Mouse (Mus musculus): ENCODE measurements around the gene Prkcb. TPM values are rescaled to one million over a fixed set of nuclear protein-coding genes. Genes with fewer than 3 reads are reported as not detected.

Gene Prkcb
- polyA plus RNA-seq, 1 experiment from 2014 or later: 3.7 TPM

DNA sequence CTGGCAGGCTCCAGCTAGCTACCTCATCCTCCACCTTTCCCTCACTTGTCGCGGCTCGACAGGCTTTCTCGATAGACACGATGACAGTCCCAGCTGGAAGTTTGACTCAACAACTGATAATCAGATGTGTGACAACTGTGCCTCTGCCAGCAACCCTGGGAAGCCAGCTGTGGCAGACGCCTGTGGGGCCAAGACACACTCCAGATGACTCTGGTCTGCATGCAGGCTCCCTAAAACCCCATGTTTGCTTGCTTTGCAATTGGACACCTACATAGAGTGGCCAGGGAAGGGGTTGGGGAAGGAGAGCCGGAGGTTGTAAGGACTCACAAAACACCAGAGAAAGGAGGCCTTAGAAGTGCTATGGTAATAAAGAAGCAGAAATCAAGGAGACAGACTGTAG, 221.4 kb downstream of the Prkcb start:
- H3K27me3 ChIP-seq (ENCODE audit: low read depth, poor library complexity, severe bottlenecking): no peaks in the 10 kb centered on the region
- 55% methylated on average over 7 of the region's 7 CpGs for WGBS
- H3K36me3 ChIP-seq: no peaks in the 10 kb centered on the region
- no peak overlapping the region for H3K4me3 ChIP-seq
- H3K9me3 ChIP-seq (replicated peaks): no peaks in the 10 kb centered on the region
- DNase-seq (ENCODE audit: low spot score): no peak
- H3K27ac ChIP-seq: no peak overlapping the region
- no peaks in the 10 kb centered on the region for H3K4me1 ChIP-seq

DNA sequence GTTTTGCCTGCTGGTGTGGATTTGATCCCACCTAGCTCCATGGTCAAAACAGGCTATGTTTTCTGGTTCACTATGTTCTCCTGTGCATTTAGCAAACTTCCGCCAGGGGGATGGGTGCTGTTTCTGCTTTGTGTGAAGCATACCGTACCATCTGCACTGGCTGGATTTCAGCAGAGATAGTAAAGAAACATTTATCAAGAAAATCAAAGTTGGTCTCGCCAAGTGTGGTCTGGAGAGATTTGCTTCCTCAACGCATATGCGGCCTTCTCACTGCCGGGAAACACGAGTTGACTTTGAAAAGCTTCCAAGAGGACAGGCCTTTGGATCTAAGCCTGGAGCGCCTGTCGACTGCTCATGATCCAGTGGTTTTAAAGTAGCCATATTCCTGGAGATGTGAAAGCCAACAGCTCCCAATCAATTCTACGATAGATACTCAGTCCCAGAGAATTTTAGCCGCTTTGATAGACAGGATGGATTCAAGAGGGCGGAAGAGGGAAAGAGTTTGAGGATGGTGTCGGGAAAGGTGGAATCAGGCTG, 223.9 kb downstream of the Prkcb start:
- H3K36me3 ChIP-seq: no peaks in the 10 kb centered on the region
- no peak overlapping the region for H3K4me3 ChIP-seq
- 94% methylated on average over 13 of the region's 13 CpGs for WGBS
- no peak for DNase-seq (ENCODE audit: low spot score)
- H3K27me3 ChIP-seq (ENCODE audit: low read depth, poor library complexity, severe bottlenecking): no peaks in the 10 kb centered on the region
- no peak overlapping the region for H3K27ac ChIP-seq
- H3K4me1 ChIP-seq: no peaks in the 10 kb centered on the region
- no peaks in the 10 kb centered on the region for H3K9me3 ChIP-seq (replicated peaks)

DNA sequence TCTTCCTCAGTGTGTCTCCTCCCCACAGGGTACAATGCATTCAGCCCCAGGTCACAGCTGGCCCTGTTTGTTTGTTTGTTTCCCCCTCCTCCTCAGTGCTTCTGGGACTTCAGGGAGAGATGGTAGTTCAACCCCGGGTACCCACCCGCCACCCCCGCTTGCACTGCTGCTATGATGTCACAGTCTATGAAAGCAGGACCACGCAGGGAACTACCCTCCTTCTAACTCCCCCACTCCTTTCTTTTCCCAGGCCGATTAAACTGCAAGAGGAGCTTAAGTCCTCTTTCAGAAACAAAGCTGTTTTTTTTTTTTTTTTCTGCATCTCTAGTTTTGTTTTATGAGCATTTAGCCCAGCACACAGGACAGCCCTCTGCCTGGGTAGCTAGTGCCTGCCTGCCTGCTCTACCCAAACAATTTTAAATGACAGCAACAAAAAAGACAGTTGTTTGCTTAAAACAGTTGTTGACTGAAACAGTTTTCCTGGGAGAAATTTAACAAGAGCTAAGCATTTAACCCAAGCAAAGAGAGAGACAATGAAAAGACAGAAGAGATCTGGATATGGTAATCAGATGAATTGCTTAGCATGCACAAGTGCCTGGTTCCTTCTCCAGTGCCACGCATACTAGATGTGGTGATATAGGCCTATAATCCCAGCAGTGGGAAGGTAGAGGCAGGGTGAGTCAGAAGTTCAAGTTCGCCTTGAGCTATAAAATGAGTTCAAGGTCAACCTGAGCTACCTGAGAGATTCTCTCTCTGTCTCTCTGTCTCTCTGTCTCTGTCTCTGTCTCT, 232.5 kb downstream of the Prkcb start:
- DNase-seq (ENCODE audit: low spot score): no peak
- Histone ChIP-seq H3K4me3 (no peak overlapping the region), H3K36me3 (no peaks in the 10 kb centered on the region), H3K27me3 (ENCODE audit: low read depth, poor library complexity, severe bottlenecking) (no peaks in the 10 kb centered on the region), H3K27ac (no peak overlapping the region), H3K4me1 (no peaks in the 10 kb centered on the region), H3K9me3 (replicated peaks) (no peaks in the 10 kb centered on the region)
- WGBS: 69% methylated on average over 7 of the region's 7 CpGs

DNA sequence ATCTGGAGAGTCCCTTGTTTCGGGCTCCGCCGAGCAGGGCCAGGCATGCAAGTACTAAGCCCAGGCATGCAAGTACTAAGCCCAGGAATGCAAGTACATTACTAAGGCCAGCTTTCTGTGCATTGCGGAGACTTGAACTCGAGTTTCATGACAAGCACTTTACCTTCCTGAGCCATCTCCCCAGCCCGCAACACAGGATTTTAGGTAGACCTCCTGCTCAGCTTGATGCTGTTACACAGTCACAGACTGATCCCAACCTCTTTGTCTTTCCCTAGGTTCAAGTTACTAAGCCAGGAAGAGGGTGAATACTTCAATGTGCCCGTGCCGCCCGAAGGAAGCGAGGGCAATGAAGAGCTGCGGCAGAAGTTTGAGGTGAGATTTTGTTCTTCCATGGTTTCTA, 239.7 kb downstream of the Prkcb start:
- WGBS: 96% methylated on average over 11 of the region's 11 CpGs
- Histone ChIP-seq H3K27me3 (ENCODE audit: low read depth, poor library complexity, severe bottlenecking) (no peaks in the 10 kb centered on the region), H3K4me1 (no peaks in the 10 kb centered on the region), H3K9me3 (replicated peaks) (no peaks in the 10 kb centered on the region), H3K27ac (no peak overlapping the region), H3K4me3 (no peak overlapping the region), H3K36me3 (no peaks in the 10 kb centered on the region)
- no peak for DNase-seq (ENCODE audit: low spot score)

DNA sequence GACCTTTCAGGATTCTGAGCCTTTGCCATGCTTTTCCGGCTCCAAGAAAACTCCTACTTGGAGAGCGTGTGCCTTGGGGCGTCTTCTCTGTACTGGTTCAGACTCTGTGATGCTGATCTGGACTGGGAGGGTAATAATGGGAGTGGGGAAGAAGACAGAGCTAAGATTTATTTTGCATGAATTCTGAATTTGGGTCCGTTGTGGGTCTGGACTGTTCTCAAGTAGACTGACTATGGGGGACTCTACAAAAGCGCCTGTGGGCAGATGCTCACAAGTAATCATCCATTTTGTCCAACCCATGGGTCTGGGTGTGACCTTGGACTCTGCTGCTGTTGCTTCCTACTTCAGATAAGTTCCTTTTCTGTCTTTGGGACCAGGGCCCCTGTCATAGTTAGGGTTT, 240.1 kb downstream of the Prkcb start:
- no peak for DNase-seq (ENCODE audit: low spot score)
- H3K4me3 ChIP-seq: no peak overlapping the region
- no peak overlapping the region for H3K27ac ChIP-seq
- WGBS: 94% methylated on average over 5 of the region's 5 CpGs
- H3K4me1 ChIP-seq: no peaks in the 10 kb centered on the region
- H3K27me3 ChIP-seq (ENCODE audit: low read depth, poor library complexity, severe bottlenecking): no peaks in the 10 kb centered on the region
- no peaks in the 10 kb centered on the region for H3K9me3 ChIP-seq (replicated peaks)
- H3K36me3 ChIP-seq: no peaks in the 10 kb centered on the region

DNA sequence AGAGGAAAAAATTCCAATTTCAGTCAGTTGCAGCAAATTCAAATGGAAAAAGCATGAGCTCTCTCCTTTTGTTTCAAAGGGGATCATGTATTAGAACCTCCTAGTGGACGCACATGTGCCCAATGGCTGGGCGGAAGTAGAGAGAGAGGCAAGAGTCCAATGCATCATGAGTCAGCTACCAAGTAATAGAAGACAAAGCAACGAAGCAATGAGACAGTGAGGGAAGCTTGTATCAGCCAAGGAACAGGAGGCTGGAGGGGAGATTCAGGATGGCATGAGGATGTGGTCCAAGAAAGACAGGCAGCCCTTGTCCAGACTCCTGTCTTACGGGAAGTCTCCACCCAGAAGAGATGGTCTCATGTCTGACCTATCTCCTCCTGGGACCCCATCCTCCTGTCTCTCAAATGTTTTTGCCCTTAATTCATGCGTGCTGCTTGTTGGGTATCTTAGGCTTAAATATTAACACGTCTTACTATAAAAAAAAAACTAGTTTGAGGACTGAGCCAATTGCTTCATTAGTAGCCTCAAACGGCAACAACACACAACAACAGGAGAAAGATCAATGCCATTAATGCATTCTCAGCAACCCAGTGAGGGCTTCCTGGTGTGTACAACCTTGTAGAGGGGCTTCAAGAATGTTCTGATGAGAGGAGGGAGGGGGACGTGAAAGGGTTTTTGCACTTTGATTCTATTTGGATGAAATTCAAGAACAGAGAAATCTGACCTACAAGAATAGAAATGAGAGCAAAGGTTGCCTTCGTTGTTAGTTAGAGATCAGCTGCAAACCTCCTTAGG, 245.2 kb downstream of the Prkcb start:
- no peak overlapping the region for H3K4me3 ChIP-seq
- no peak overlapping the region for H3K27ac ChIP-seq
- WGBS: 92% methylated on average over 9 of the region's 9 CpGs
- no peak for DNase-seq (ENCODE audit: low spot score)
- H3K36me3 ChIP-seq: no peaks in the 10 kb centered on the region
- no peaks in the 10 kb centered on the region for H3K9me3 ChIP-seq (replicated peaks)
- H3K4me1 ChIP-seq: no peaks in the 10 kb centered on the region
- H3K27me3 ChIP-seq (ENCODE audit: low read depth, poor library complexity, severe bottlenecking): no peaks in the 10 kb centered on the region

DNA sequence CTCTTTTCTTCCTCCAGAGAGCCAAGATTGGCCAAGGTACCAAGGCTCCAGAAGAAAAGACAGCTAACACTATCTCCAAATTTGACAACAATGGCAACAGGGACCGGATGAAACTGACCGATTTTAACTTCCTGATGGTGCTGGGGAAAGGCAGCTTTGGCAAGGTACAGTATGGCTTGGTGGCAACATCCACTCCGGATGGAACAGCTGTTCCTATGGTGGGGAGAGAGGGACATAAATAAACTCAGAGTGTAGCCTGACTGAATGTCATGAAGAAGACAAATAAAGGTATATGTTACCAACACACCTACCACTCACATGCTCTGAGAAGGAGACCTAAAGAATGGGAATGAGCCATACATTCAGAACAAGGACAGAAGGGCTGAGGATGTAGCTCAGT, 256.1 kb downstream of the Prkcb start:
- H3K27me3 ChIP-seq (ENCODE audit: low read depth, poor library complexity, severe bottlenecking): no peaks in the 10 kb centered on the region
- no peak overlapping the region for H3K4me3 ChIP-seq
- no peak for DNase-seq (ENCODE audit: low spot score)
- H3K36me3 ChIP-seq: no peaks in the 10 kb centered on the region
- H3K27ac ChIP-seq: no peak overlapping the region
- WGBS: 86% methylated on average over 3 of the region's 3 CpGs
- no peaks in the 10 kb centered on the region for H3K9me3 ChIP-seq (replicated peaks)
- H3K4me1 ChIP-seq: 0 out of 2 replicates have a peak, but pooled peaks cover 3% of the 10 kb centered on the region

DNA sequence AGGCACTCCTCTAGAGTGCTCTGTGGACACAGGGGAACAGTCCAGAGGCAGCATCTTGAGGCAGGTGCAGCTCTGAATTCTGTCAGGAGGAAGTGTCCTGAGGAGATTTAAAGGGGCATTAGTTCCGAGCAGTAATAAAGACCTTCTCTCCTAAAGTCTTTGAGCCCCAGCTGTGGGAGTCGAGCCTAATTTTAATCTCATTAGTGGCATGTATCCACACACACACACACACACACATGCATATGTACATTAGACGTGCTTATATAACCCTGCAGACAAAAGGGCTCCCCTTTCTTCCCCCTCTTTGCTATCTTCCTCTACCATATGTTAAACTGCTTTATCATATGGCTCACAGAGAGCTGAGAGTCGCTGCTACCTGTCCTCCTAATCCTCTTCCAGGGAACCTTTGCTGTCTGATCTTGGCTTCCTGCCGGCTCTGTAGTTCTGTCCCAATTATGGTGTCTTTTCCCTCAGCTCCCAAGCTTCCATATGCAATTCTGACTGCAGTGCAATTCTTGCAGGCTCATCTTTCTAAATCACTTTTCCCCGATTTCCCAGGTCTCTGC, 268.1 kb downstream of the Prkcb start:
- WGBS: 62% methylated on average over 6 of the region's 6 CpGs
- H3K36me3 ChIP-seq: no peaks in the 10 kb centered on the region
- no peak overlapping the region for H3K4me3 ChIP-seq
- no peaks in the 10 kb centered on the region for H3K9me3 ChIP-seq (replicated peaks)
- DNase-seq (ENCODE audit: low spot score): no peak
- peaks cover 12% of the 10 kb centered on the region; the same call in 1 of the 2 replicates for H3K4me1 ChIP-seq
- no peaks in the 10 kb centered on the region for H3K27me3 ChIP-seq (ENCODE audit: low read depth, poor library complexity, severe bottlenecking)
- no peak overlapping the region for H3K27ac ChIP-seq

DNA sequence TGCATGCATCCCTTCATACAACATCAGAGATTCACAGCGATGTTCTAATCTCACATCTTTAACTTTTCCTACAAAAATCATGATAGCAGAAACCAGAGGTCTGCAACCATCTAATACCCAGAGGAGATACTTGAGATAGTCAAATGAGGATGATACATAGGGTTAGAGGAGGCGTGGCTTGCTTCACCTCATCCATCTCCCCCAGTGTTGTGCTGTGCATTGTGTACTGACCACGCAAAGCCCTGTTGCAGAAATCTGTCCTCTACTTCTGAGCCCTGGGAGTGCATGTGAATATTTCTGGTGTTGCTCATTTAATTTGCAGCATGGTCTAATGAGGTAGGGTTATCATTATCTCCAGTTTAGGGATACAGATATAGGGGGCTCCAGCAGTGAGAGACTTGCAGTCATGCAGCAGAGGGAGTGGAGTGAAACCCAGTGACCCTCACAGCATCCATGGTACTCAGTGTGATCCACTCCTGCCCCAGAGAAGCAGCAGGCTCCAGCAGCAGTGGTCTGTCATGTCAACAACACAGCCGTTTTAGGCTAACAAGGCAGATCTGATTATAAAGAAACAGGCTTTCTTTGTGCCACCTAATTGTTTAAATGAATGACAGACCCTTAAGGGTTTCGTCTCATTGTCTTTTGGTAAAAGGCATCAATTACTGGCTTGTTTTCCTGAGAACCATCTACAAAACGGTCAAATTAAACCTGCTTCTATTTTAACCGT, 269.7 kb downstream of the Prkcb start:
- Histone ChIP-seq H3K36me3 (no peaks in the 10 kb centered on the region), H3K27ac (no peak overlapping the region), H3K27me3 (ENCODE audit: low read depth, poor library complexity, severe bottlenecking) (no peaks in the 10 kb centered on the region), H3K9me3 (replicated peaks) (no peaks in the 10 kb centered on the region), H3K4me3 (no peak overlapping the region), H3K4me1 (peaks cover 12% of the 10 kb centered on the region; the same call in 1 of the 2 replicates)
- DNase-seq (ENCODE audit: low spot score): no peak
- WGBS: 56% methylated on average over 7 of the region's 7 CpGs

DNA sequence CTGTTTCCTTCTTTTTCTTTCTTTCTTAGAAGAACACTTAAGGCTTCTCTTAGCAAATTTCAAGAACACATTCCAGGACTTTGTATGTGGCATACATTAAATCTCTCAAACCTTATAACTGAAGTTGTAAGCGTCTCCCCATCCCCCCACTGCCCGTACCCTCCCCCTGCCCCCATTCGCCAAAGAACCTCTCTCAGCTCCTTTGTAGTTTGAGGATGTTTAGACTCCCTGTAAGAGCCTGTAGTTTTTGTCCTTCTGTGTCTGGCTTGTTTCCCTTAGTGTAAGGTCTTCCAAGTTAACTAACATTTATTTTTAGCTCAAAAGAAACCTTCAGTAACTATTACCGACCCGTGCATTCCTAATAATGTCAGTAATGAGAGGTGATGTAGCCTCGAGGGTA, 270.4 kb downstream of the Prkcb start:
- no peaks in the 10 kb centered on the region for H3K36me3 ChIP-seq
- H3K4me1 ChIP-seq: peaks cover 12% of the 10 kb centered on the region; the same call in 1 of the 2 replicates
- no peaks in the 10 kb centered on the region for H3K9me3 ChIP-seq (replicated peaks)
- H3K27me3 ChIP-seq (ENCODE audit: low read depth, poor library complexity, severe bottlenecking): no peaks in the 10 kb centered on the region
- no peak overlapping the region for H3K27ac ChIP-seq
- WGBS: 47% methylated on average over 6 of the region's 6 CpGs
- no peak overlapping the region for H3K4me3 ChIP-seq
- DNase-seq (ENCODE audit: low spot score): no peak

DNA sequence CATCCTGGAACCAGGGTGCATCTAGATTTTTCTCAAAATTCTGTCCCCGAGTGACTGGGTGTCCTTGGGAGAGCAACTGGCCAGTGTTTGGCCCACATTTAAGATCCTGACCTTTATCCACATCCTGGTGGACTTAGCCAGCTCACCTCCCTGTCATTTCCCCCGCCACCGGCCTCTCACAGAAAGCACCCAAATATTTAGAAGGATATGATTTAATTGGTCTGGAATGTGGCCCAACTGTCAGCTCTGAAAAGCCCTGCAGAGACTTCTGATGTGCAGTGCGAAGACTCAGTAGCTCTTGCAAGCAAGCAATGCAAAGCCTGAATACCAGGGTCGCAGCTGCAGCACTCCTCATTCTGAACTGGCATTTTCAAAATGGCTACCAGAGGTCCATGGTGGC, 274.0 kb downstream of the Prkcb start:
- Histone ChIP-seq H3K4me1 (peaks cover 12% of the 10 kb centered on the region; the same call in 1 of the 2 replicates), H3K27ac (no peak overlapping the region), H3K36me3 (no peaks in the 10 kb centered on the region), H3K27me3 (ENCODE audit: low read depth, poor library complexity, severe bottlenecking) (no peaks in the 10 kb centered on the region), H3K4me3 (no peak overlapping the region), H3K9me3 (replicated peaks) (no peaks in the 10 kb centered on the region)
- no peak for DNase-seq (ENCODE audit: low spot score)
- 85% methylated on average over 5 of the region's 5 CpGs for WGBS

DNA sequence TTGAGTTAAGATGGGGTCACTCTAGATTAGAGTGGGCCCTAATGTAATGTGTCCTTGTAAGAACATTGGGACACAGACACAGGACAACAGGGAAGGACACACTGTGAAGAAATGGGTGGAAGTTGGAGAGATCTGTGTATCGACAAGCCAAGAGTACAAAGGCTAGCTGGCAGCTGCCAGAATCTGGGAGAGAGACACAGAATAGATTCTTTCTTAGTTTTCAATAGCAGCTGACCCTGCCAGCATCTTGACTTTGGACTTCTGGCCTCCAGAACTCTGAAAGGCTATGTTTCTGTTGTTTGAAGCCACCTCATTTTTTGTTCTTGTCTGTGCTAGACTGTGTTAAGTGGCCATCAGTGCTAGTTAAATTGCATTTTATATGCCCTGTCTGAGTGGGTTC, 276.8 kb downstream of the Prkcb start:
- no peak overlapping the region for H3K27ac ChIP-seq
- no peak overlapping the region for H3K4me3 ChIP-seq
- no peaks in the 10 kb centered on the region for H3K27me3 ChIP-seq (ENCODE audit: low read depth, poor library complexity, severe bottlenecking)
- no peaks in the 10 kb centered on the region for H3K36me3 ChIP-seq
- no peaks in the 10 kb centered on the region for H3K4me1 ChIP-seq
- no peaks in the 10 kb centered on the region for H3K9me3 ChIP-seq (replicated peaks)
- WGBS: 86% methylated on average over 1 of the region's 1 CpGs
- DNase-seq (ENCODE audit: low spot score): no peak

Measured in limb, embryonic 10.5 days (tissue).